Mouse (Mus musculus): ENCODE measurements around the gene Tmem39b. TPM values are rescaled to one million over a fixed set of nuclear protein-coding genes. Genes with fewer than 3 reads are reported as not detected.

The Tmem39b gene
- 25.6 and 29.5 TPM in 2 replicates for polyA plus RNA-seq (2014; fragmentation: Nextera tagmentation; extraction: Ambion mirVana)

DNA sequence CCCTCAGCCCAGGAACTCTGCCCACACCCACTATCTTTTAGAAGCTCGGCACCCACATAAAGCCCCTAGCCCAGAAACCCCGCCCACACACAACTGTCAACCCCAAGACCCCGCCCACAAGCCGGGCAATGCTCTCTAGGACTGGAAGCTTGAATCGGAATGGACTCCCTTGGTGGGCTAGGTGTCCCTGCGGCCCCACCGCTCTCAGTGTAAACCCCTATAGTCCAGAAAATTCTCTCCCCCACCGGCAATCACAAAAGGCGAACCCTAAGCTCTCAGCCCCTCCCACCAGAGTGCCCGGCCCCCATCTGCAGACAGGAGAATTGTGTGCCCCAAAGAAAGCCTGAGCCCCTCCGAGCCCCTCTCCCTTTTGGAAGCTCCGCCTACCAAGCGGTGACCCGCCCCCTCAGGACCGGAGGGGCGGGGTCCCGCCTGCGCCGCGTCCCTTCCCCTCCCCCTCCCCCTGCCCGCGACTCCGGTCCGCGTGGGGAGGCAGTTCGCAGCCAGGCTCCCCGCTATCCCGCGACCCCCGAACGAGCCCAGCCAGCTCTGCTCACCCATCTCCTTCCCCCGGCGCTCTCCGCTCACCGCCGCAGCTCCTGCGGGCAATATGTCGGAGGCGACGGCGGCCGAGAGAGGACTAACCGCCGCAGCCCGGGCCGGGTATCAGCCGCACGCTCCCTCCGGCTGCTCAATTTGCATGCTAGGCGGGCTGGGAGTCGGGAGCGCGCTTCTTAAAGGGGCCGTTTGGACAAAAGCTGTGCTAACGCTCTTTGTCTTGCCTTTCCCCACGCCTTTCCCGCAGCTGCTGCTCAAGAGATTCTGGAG, at the start of gene Tmem39b:
Gene Tmem39b (minus strand): TSS at position 681 of the 828 bp plus-strand sequence.
- Histone ChIP-seq H3K36me3 (replicated peaks; ENCODE audit: control insufficient read depth, insufficient read depth) (peaks cover 29% of the 10 kb centered on the region), H3K4me2 (replicated peaks) (peak within 1 kb of the TSS; percentile 63), H3K4me3 (replicated peaks; ENCODE audit: low read length) (peak within 1 kb of the TSS; percentile 59), H3K27ac (peak within 1 kb of the TSS; percentile 94), H3K9me3 (ENCODE audit: control insufficient read depth, low read length) (no peaks in the 10 kb centered on the region), H3K4me1 (replicated peaks; ENCODE audit: control insufficient read depth, insufficient read depth, low read length) (peaks cover 27% of the 10 kb centered on the region), H3K27me3 (ENCODE audit: control insufficient read depth, insufficient read depth, low read length) (no peaks in the 10 kb centered on the region), H3K9ac (peak within 1 kb of the TSS; percentile 71)
- ATAC-seq (ENCODE audit: low FRiP score): peak; percentile 85
- under 1% methylated on average over 57 of the region's 57 CpGs for WGBS
- peak; percentile 94 for DNase-seq (ENCODE audit: low spot score)

GRCm38 (mm10) chr4:129746106-129746505, 49.5 kb upstream of the Tmem39b start:
- Histone ChIP-seq H3K4me3 (replicated peaks; ENCODE audit: low read length) (no peak overlapping the region), H3K4me2 (replicated peaks) (no peak overlapping the region), H3K27ac (no peak overlapping the region), H3K27me3 (ENCODE audit: control insufficient read depth, insufficient read depth, low read length) (no peaks in the 10 kb centered on the region), H3K9ac (no peak overlapping the region), H3K4me1 (replicated peaks; ENCODE audit: control insufficient read depth, insufficient read depth, low read length) (peaks cover 8% of the 10 kb centered on the region), H3K9me3 (ENCODE audit: control insufficient read depth, low read length) (no peaks in the 10 kb centered on the region), H3K36me3 (replicated peaks; ENCODE audit: control insufficient read depth, insufficient read depth) (no peaks in the 10 kb centered on the region)
- no peak for DNase-seq (ENCODE audit: low spot score)
- WGBS: 62% methylated on average over 1 of the region's 1 CpGs
- ATAC-seq (ENCODE audit: low FRiP score): no peak

DNA sequence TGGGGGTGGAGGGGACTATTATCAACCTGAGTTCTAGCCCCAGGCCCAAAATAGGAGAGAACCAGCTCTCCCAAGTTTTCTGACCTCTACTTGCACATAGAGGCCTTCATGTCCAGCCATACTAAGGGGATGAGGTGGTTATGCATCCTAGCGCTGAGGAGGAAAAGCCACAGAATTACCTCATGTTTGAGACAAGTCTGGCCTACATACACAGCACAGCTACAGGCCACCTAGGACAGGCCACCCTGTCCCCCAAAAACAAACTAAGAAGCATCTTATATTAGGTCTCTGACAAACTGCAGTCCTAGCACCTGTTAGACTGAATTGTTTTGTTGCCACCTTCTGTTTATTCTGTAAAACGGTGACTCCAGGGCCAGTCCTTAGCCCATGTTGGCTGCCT, 46.9 kb upstream of the Tmem39b start:
- no peak for ATAC-seq (ENCODE audit: low FRiP score)

GRCm38 (mm10) chr4:129743010-129743390, 46.4 kb upstream of the Tmem39b start:
- Histone ChIP-seq H3K4me1 (replicated peaks; ENCODE audit: control insufficient read depth, insufficient read depth, low read length) (peaks cover 32% of the 10 kb centered on the region), H3K9me3 (ENCODE audit: control insufficient read depth, low read length) (no peaks in the 10 kb centered on the region), H3K4me2 (replicated peaks) (peak overlapping the region; percentile 71), H3K4me3 (replicated peaks; ENCODE audit: low read length) (peak overlapping the region; percentile 99), H3K27ac (peak overlapping the region; percentile 99), H3K27me3 (ENCODE audit: control insufficient read depth, insufficient read depth, low read length) (no peaks in the 10 kb centered on the region), H3K9ac (peak overlapping the region; percentile 99), H3K36me3 (replicated peaks; ENCODE audit: control insufficient read depth, insufficient read depth) (no peaks in the 10 kb centered on the region; the same call in 1 of the 2 replicates)
- ATAC-seq (ENCODE audit: low FRiP score) (no peak), DNase-seq (ENCODE audit: low spot score) (no peak)
- WGBS: 9% methylated on average over 7 of the region's 7 CpGs

More for the DNA sequence above, 46.9 kb upstream of the Tmem39b start:
- DNase-seq (ENCODE audit: low spot score): no peak
- H3K36me3 ChIP-seq (replicated peaks; ENCODE audit: control insufficient read depth, insufficient read depth): no peaks in the 10 kb centered on the region; the same call in 1 of the 2 replicates
- peak overlapping the region; percentile 71 for H3K4me2 ChIP-seq (replicated peaks)
- peak overlapping the region; percentile 99 for H3K9ac ChIP-seq
- peak overlapping the region; percentile 99 for H3K27ac ChIP-seq
- no peaks in the 10 kb centered on the region for H3K27me3 ChIP-seq (ENCODE audit: control insufficient read depth, insufficient read depth, low read length)
- peaks cover 29% of the 10 kb centered on the region for H3K4me1 ChIP-seq (replicated peaks; ENCODE audit: control insufficient read depth, insufficient read depth, low read length)
- H3K9me3 ChIP-seq (ENCODE audit: control insufficient read depth, low read length): no peaks in the 10 kb centered on the region
- WGBS: 41% methylated on average over 2 of the region's 2 CpGs
- H3K4me3 ChIP-seq (replicated peaks; ENCODE audit: low read length): peak overlapping the region; percentile 99

DNA sequence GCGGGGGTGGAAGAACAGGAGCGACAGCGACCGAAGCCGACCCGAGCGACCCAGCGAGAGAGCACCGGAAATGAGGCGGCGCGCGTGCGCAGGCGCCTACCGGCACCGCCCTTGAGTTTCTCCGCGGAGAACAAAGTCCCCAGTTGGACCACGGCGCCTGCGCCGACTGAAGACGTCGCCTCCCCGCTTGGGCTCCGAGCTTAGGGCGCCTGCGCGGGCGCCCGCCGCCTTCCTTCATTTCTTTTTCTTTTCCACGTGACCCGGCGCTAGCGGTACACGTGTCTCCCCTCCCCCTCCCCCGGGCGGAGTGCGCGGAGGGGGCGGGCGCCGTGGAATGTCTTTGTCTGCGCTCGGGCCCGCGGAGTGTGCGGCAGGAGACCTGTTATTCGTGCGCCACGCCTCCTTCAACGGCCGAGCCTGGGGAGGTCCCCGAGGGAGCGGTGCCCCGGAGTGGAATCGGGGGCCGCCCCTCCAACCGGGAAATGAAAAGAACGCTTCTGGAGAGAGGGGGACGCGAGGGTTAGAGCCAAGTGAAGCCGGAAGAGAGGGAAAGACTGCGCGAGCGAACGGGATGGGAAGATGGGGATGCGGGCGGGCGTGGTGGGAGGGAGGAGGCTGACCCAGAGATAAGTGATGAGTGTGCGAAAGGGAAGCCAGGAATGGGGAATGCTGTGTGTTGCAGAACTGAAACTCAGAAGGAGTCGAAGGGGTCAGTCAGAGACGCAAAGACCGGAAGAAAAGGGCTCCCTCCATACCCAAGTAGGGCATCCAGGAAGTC, 45.8 kb upstream of the Tmem39b start, which contains the start of gene Khdrbs1:
Gene Khdrbs1 (minus strand): TSS at position 72 of the 778 bp plus-strand sequence.
- under 1% methylated on average over 66 of the region's 76 CpGs for WGBS
- Histone ChIP-seq H3K9ac (peak within 1 kb of the TSS; percentile 99), H3K27ac (peak within 1 kb of the TSS; percentile 99), H3K9me3 (ENCODE audit: control insufficient read depth, low read length) (no peaks in the 10 kb centered on the region), H3K4me1 (replicated peaks; ENCODE audit: control insufficient read depth, insufficient read depth, low read length) (peaks cover 35% of the 10 kb centered on the region), H3K4me2 (replicated peaks) (peak within 1 kb of the TSS; percentile 84), H3K4me3 (replicated peaks; ENCODE audit: low read length) (peak within 1 kb of the TSS; percentile 99), H3K36me3 (replicated peaks; ENCODE audit: control insufficient read depth, insufficient read depth) (no peaks in the 10 kb centered on the region; the same call in 1 of the 2 replicates), H3K27me3 (ENCODE audit: control insufficient read depth, insufficient read depth, low read length) (no peaks in the 10 kb centered on the region)
- peak; percentile 95 for ATAC-seq (ENCODE audit: low FRiP score)
- DNase-seq (ENCODE audit: low spot score): peak; percentile 99

GRCm38 (mm10) chr4:129741974-129742231, 45.3 kb upstream of the Tmem39b start:
- H3K9ac ChIP-seq: peak overlapping the region; percentile 99
- ATAC-seq (ENCODE audit: low FRiP score) (peak; percentile 37), DNase-seq (ENCODE audit: low spot score) (no peak)
- peak overlapping the region; percentile 84 for H3K4me2 ChIP-seq (replicated peaks)
- peak overlapping the region; percentile 99 for H3K27ac ChIP-seq
- peak overlapping the region; percentile 99 for H3K4me3 ChIP-seq (replicated peaks; ENCODE audit: low read length)
- H3K4me1 ChIP-seq (replicated peaks; ENCODE audit: control insufficient read depth, insufficient read depth, low read length): peaks cover 35% of the 10 kb centered on the region
- H3K27me3 ChIP-seq (ENCODE audit: control insufficient read depth, insufficient read depth, low read length): no peaks in the 10 kb centered on the region
- no peaks in the 10 kb centered on the region for H3K9me3 ChIP-seq (ENCODE audit: control insufficient read depth, low read length)
- no peaks in the 10 kb centered on the region; the same call in 1 of the 2 replicates for H3K36me3 ChIP-seq (replicated peaks; ENCODE audit: control insufficient read depth, insufficient read depth)
- 1% methylated on average over 33 of the region's 34 CpGs for WGBS

DNA sequence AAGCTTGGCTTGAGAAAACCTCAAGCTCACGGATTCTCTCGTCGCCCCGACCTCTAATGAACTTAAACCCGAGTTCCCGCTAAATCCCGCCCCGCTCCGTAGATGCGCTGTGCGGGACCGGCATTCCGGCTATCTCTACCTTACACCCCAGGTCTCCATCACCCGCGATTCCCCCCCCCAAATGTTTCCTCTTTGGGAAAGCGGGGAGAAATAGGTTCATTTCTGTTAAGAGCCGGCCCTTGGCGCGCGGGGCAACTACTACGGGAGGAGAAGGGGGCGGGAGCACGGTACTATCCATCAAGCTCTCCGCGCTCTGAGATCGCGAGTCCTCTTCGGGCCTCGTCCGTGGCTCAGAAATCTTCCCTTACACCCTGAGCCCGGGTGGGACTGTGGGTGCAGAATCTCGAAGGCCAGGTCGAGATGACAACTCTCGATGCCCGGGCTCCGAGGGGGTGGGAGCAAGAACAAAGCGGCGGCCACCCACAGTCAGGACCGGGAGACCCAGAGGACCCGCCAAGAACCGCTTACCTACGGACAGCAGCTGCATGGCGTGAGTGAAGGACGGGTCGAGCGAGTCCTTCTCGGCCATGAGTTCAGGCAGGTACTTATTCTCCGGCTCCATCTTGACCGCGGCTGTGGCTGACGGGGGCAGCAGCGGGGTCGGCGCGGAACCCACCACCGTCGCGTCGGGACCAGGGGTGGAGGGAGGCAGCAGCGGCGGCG, 44.8 kb upstream of the Tmem39b start:
- Histone ChIP-seq H3K27me3 (ENCODE audit: control insufficient read depth, insufficient read depth, low read length) (no peaks in the 10 kb centered on the region), H3K4me2 (replicated peaks) (peak overlapping the region; percentile 84), H3K27ac (peak overlapping the region; percentile 99), H3K9ac (peak overlapping the region; percentile 99), H3K4me1 (replicated peaks; ENCODE audit: control insufficient read depth, insufficient read depth, low read length) (peaks cover 35% of the 10 kb centered on the region), H3K9me3 (ENCODE audit: control insufficient read depth, low read length) (no peaks in the 10 kb centered on the region), H3K4me3 (replicated peaks; ENCODE audit: low read length) (peak overlapping the region; percentile 99), H3K36me3 (replicated peaks; ENCODE audit: control insufficient read depth, insufficient read depth) (no peaks in the 10 kb centered on the region; the same call in 1 of the 2 replicates)
- ATAC-seq (ENCODE audit: low FRiP score): peak; percentile 24; the same call in 1 of the 2 replicates
- DNase-seq (ENCODE audit: low spot score): peak; percentile 61
- WGBS: under 1% methylated on average over 61 of the region's 62 CpGs

DNA sequence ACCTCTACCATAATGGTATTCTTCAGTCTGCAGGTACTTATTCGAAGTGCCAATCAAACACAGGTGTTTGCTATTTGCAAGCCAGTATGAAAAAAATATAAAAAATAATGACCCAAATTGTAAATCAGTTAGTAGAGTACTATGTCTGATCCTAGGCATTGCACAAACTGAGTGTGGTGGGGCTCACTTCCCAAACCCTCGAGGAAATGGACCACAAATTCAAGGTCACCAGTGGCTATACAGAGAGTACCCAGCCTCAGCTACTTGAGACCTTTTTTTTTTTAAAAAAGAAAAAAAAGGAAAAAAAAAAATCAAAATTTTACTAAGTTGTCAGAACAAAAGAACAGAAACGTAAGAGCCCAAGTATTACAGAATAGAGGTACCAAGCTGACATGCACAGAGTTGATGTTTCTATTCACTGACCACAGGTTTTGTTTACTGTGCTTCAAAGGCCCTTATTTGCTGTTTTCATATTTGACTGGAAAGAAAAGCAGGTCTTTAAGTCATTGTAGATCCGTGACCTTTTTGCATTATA, 42.5 kb upstream of the Tmem39b start:
- no peak overlapping the region for H3K27ac ChIP-seq
- no peak for DNase-seq (ENCODE audit: low spot score)
- H3K4me1 ChIP-seq (replicated peaks; ENCODE audit: control insufficient read depth, insufficient read depth, low read length): peaks cover 35% of the 10 kb centered on the region
- H3K4me3 ChIP-seq (replicated peaks; ENCODE audit: low read length): peak overlapping the region; percentile 99
- H3K9ac ChIP-seq: no peak overlapping the region
- H3K27me3 ChIP-seq (ENCODE audit: control insufficient read depth, insufficient read depth, low read length): no peaks in the 10 kb centered on the region
- H3K4me2 ChIP-seq (replicated peaks): peak overlapping the region; percentile 84
- WGBS: 78% methylated on average over 4 of the region's 4 CpGs
- H3K36me3 ChIP-seq (replicated peaks; ENCODE audit: control insufficient read depth, insufficient read depth): no peaks in the 10 kb centered on the region; the same call in 1 of the 2 replicates
- H3K9me3 ChIP-seq (ENCODE audit: control insufficient read depth, low read length): no peaks in the 10 kb centered on the region
- ATAC-seq (ENCODE audit: low FRiP score): no peak

Measured in hindbrain, embryonic 14.5 days (tissue).